Mouse (Mus musculus) frontal cortex, adult 2 months (tissue): ENCODE results near the gene Gm10801. TPM values are rescaled to one million over a fixed set of nuclear protein-coding genes. Genes with fewer than 3 reads are reported as not detected.
"Not testable (repeated sequence)": the region's sequence is repeated elsewhere in the genome, so short reads cannot be mapped to it uniquely, and the experiment has no call there.

Experiments used
- DNase-seq, 2 experiments: peaks; one replicate each; pipeline ENCODE4 v3.0.0; 2022; ENCODE audit warnings: low spot score in 1 of 2; ENCODE audit errors: extremely low spot score in 1 of 2
- polyA plus RNA-seq: library from polyadenylated mRNA; depleted of rRNA; stranded (reverse); fragments of >200 nt; gene quantifications from 2 replicates; pipeline ENCODE4 v1.2.3, GENCODE M21; 2012; rRNA removed

The Gm10801 gene
- 0.56 and 1.6 TPM in 2 replicates for polyA plus RNA-seq

- DNase-seq = not testable (repeated sequence)
These were observed at the start of gene Gm10801 for GRCm38 (mm10) chr2:98661937-98662336. Gene Gm10801 (plus strand): TSS chr2:98662237.

- not testable (repeated sequence) for DNase-seq
These were observed 5.2 kb downstream of the Gm10801 start, which contains the start of gene Gm10800 for GRCm38 (mm10) chr2:98667201-98667600. Gene Gm10800 (minus strand): TSS chr2:98667301.

GRCm38 (mm10) chr2:98697533-98697932, 35.5 kb downstream of the Gm10801 start:
- no peak for DNase-seq

Other genes starting within 250 kb of the Gm10801 start
- gene Gm10800, start 5.1 kb downstream of the Gm10801 start, polyA plus RNA-seq = 2.2 and 2.4 TPM in 2 replicates